ENCODE assay signal across 26 mouse cellular contexts in the genomic region with DNA sequence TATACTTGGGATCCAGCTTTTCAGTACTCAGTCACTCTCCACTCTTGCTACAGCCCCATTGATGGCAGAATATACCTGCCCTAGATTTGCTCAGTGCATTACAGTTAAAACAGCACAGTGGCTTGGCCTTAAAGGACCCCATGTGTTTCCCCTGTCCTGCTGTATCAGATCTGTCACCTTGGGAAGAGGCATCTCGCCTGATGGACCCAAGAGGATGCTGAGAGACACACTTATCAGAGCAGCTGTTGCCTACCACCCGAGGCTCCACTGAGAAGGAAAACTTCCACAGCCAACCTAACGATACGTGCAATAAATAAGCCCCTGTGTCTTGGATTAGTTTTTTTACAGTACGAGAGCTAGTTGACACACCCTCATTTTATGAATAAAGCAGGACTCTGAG.
"Had no signal": no experiment of that assay in that cellular context is flagged by ENCODE, and none has a peak within 500 bp of the region (broad histone marks: within the 10 kb centered on the region; RNA-seq: fewer than 3 reads in every experiment).

No protein-coding gene starts in this region.

- H3K9me3 ChIP-seq: heart, embryonic 10.5 days; heart, embryonic 13.5 days; heart, embryonic 15.5 days; hindbrain, embryonic 12.5 days; hindbrain, embryonic 15.5 days; intestine, embryonic 15.5 days; kidney, embryonic 15.5 days had no signal

- H3K27me3 ChIP-seq: intestine, embryonic 15.5 days; kidney, embryonic 15.5 days had no signal

- H3K4me1 ChIP-seq: heart, embryonic 10.5 days; heart, embryonic 12.5 days; heart, embryonic 13.5 days; heart, embryonic 15.5 days; hindbrain, embryonic 13.5 days; hindbrain, embryonic 15.5 days; intestine, embryonic 15.5 days had no signal

- H3K36me3 ChIP-seq: heart, embryonic 10.5 days; heart, embryonic 12.5 days; heart, embryonic 13.5 days; heart, embryonic 15.5 days; hindbrain, embryonic 10.5 days; hindbrain, embryonic 12.5 days; hindbrain, embryonic 13.5 days; hindbrain, embryonic 15.5 days; intestine, embryonic 15.5 days; kidney, embryonic 15.5 days had no signal

- H3K4me3 ChIP-seq: heart, embryonic 10.5 days; heart, embryonic 12.5 days; heart, embryonic 13.5 days; heart, embryonic 15.5 days; hindbrain, embryonic 10.5 days; hindbrain, embryonic 12.5 days; hindbrain, embryonic 13.5 days; hindbrain, embryonic 15.5 days; intestine, embryonic 15.5 days; kidney, embryonic 15.5 days; layer of hippocampus, adult 2 months had no signal

- H3K27ac ChIP-seq: heart, embryonic 10.5 days; heart, embryonic 13.5 days; heart, embryonic 15.5 days; hindbrain, embryonic 10.5 days; hindbrain, embryonic 12.5 days; hindbrain, embryonic 13.5 days; hindbrain, embryonic 14.5 days; hindbrain, embryonic 15.5 days; hindbrain, postnatal 0 days; intestine, embryonic 15.5 days; kidney, embryonic 15.5 days; kidney, postnatal 0 days; layer of hippocampus, adult 2 months had no signal

- DNase-seq: heart, postnatal 10 days; heart, postnatal 14 days; heart, postnatal 36 days; heart, postnatal 4 days; kidney, adult 11 months; kidney, adult 18-20 months; kidney, postnatal 10 days; kidney, postnatal 14 days; kidney, postnatal 25 days; kidney, postnatal 4 days; layer of hippocampus, adult 9-11 months; layer of hippocampus, postnatal 36 days had no signal
